Mouse (Mus musculus) megakaryocyte, embryonic 14.5 days (primary cell): Measurements from ENCODE around the gene Cars. TPM values are rescaled to one million over a fixed set of nuclear protein-coding genes. Genes with fewer than 3 reads are reported as not detected.
A peak's percentile ranks its signal among the peaks of the same experiment; 100 is the strongest.
"Not testable (repeated sequence)": the region's sequence is repeated elsewhere in the genome, so short reads cannot be mapped to it uniquely, and the experiment has no call there.

ENCODE experiments used
- H3K27me3 ChIP-seq: replicated peaks from 2 replicates; pipeline ENCODE3; 2012; ENCODE audit warnings: inconsistent platforms
- H3K36me3 ChIP-seq: replicated peaks from 2 replicates; pipeline ENCODE3; 2012; ENCODE audit warnings: low read length, inconsistent platforms, mixed read lengths
- H3K4me1 ChIP-seq: 2 replicates; pipeline ENCODE4 v1.6.1; 2012; ENCODE audit warnings: inconsistent platforms
- H3K4me3 ChIP-seq: replicated peaks from 2 replicates; pipeline ENCODE3; 2012; ENCODE audit warnings: moderate library complexity, mild to moderate bottlenecking, inconsistent platforms
- H3K9me3 ChIP-seq: 2 replicates; pipeline ENCODE4 v1.6.1; 2012; ENCODE audit warnings: inconsistent platforms
- FLI1 ChIP-seq: IDR thresholded peaks from 2 replicates; pipeline ENCODE4 v1.6.1; 2012; ENCODE audit warnings: low read length, inconsistent platforms, mixed read lengths
- GATA1 ChIP-seq: IDR thresholded peaks from 3 replicates; pipeline ENCODE4 v1.6.1; 2012; ENCODE audit warnings: mixed read lengths, low read length, inconsistent platforms, borderline replicate concordance
- polyA plus RNA-seq: library from polyadenylated mRNA; stranded (reverse); fragments of >175 nt; gene quantifications from 2 replicates; pipeline ENCODE4 v1.2.3, GENCODE M21; 2012; ENCODE audit warnings: low replicate concordance; ENCODE audit not compliant: insufficient read depth

Gene Cars
- 4.8 and 43.5 TPM in 2 replicates for polyA plus RNA-seq

DNA sequence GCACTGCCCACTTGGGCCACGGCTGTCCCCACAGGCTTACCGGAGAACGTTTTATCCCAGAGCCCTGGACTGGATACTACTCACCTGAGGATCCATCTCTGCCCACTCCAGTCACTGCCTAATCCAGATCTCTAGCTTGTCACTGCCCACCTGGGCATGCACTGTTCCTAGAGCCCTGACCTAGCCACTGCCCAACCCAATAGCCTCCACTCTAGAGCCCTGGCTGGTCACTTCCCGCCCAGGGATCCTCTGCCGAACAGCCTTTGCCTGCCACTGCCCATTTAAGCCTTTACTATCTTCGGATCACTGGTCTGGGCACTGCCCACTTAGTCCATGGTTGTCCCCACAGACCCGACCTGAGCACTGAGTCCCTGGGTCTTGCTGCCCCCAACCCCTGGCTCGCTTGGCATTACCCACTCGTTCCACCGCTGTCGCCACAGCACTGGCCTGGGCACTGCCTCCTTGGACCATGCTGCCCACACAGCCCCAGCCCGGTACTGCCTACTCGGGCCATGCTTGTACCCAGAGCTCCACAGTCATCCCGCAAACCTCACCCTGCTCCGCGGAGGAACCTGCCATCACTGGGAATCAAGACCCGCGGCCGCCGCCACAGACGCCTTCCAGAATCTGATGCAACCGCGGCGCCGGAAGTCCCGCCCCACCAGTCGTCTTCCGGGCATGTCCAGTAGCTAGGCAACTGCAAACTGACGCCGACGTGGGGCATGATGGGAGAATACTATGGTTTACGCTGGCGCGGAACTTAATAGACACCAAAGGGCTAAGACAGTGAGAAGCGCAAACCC, at the start of gene Cars:
Gene Cars (minus strand): TSS at position 663 of the 803 bp plus-strand sequence.
- no peaks in the 10 kb centered on the region for H3K9me3 ChIP-seq
- peaks cover 6% of the 10 kb centered on the region for H3K27me3 ChIP-seq
- H3K4me1 ChIP-seq = peaks cover 63% of the 10 kb centered on the region
- TF ChIP-seq FLI1 = peak; percentile 48; the same call in 1 of the 2 replicates
- no peak for TF ChIP-seq GATA1
- peak within 1 kb of the TSS; percentile 100 for H3K4me3 ChIP-seq
- peaks cover 37% of the 10 kb centered on the region for H3K36me3 ChIP-seq

- Histone ChIP-seq H3K4me1 (peaks cover 8% of the 10 kb centered on the region), H3K9me3 (peaks cover 25% of the 10 kb centered on the region), H3K27me3 (peaks cover 17% of the 10 kb centered on the region), H3K4me3 (peak within 1 kb of the TSS; percentile 89), H3K36me3 (no peaks in the 10 kb centered on the region)
- TF ChIP-seq FLI1 (no peak), GATA1 (no peak)
Observed at GRCm38 (mm10) chr7:143649034-143649768, 49.3 kb upstream of the Cars start, which contains the start of gene Tnfrsf22. Gene Tnfrsf22 (minus strand): TSS chr7:143649661.

GRCm38 (mm10) chr7:143643949-143644348, 44.1 kb upstream of the Cars start:
- H3K4me3 ChIP-seq, H3K27me3 ChIP-seq, H3K4me1 ChIP-seq, H3K36me3 ChIP-seq, H3K9me3 ChIP-seq: not testable (repeated sequence)

DNA sequence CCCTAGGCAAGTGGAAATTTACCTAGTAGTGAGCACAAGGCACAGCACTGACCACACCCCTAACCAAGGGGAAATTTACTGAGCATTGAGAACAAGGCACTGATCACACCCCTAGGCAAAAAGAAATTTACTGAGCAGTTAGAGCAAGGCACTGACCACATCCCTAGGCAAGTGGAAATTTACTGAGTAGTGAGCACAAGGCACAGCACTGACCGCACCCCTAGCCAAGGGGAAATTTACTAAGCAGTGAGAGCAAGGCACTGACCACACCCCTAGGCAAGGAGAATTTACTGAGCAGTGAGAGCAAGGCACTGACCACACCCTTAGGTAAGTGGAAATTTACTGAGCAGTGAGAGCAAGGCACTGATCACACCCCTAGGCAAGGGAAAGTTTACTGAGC, 36.8 kb upstream of the Cars start:
- Histone ChIP-seq H3K36me3 (no peaks in the 10 kb centered on the region), H3K4me1 (no peaks in the 10 kb centered on the region), H3K9me3 (peaks cover 19% of the 10 kb centered on the region), H3K4me3 (no peak overlapping the region), H3K27me3 (peaks cover 9% of the 10 kb centered on the region)
- TF ChIP-seq FLI1 = no peak
- TF ChIP-seq GATA1 = no peak

GRCm38 (mm10) chr7:143631503-143631902, 31.6 kb upstream of the Cars start:
- Histone ChIP-seq H3K9me3 (peaks cover 16% of the 10 kb centered on the region), H3K27me3 (peaks cover 4% of the 10 kb centered on the region), H3K36me3 (no peaks in the 10 kb centered on the region), H3K4me1 (peaks cover 19% of the 10 kb centered on the region), H3K4me3 (no peak overlapping the region)
- TF ChIP-seq FLI1 = no peak

- no peak overlapping the region for H3K4me3 ChIP-seq
- H3K9me3 ChIP-seq = peaks cover 16% of the 10 kb centered on the region
- H3K36me3 ChIP-seq = no peaks in the 10 kb centered on the region
- peaks cover 29% of the 10 kb centered on the region for H3K4me1 ChIP-seq
- H3K27me3 ChIP-seq = peaks cover 4% of the 10 kb centered on the region
- TF ChIP-seq GATA1 = no peak
- no peak for TF ChIP-seq FLI1
Observed at GRCm38 (mm10) chr7:143629501-143629900, 29.6 kb upstream of the Cars start.

DNA sequence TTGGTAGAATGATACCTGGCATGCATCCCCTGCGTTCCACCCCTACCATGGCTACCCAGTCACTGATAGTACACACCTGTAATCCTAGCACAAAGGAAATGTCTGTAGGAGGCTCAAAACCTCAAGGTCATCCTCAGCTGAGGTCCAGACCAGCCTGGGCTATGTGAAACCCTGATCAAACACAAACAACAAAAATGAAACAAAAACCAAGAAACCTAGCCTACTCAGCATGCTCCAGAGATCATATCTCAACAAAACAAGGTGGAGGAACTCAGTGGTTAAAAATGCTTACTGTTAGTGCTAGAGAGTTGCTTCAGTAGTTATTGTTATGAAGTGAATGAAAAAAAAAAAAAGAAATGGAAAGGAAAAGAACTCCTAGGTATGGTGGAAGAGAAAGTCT, 28.6 kb upstream of the Cars start, which contains the start of gene Tnfrsf26:
Gene Tnfrsf26 (minus strand): TSS at position 183 of the 400 bp plus-strand sequence.
- Histone ChIP-seq H3K36me3 (no peaks in the 10 kb centered on the region), H3K27me3 (peaks cover 4% of the 10 kb centered on the region), H3K4me1 (peaks cover 34% of the 10 kb centered on the region), H3K9me3 (peaks cover 11% of the 10 kb centered on the region), H3K4me3 (peak within 1 kb of the TSS; percentile 85)
- TF ChIP-seq FLI1 = no peak
- TF ChIP-seq GATA1 = no peak

DNA sequence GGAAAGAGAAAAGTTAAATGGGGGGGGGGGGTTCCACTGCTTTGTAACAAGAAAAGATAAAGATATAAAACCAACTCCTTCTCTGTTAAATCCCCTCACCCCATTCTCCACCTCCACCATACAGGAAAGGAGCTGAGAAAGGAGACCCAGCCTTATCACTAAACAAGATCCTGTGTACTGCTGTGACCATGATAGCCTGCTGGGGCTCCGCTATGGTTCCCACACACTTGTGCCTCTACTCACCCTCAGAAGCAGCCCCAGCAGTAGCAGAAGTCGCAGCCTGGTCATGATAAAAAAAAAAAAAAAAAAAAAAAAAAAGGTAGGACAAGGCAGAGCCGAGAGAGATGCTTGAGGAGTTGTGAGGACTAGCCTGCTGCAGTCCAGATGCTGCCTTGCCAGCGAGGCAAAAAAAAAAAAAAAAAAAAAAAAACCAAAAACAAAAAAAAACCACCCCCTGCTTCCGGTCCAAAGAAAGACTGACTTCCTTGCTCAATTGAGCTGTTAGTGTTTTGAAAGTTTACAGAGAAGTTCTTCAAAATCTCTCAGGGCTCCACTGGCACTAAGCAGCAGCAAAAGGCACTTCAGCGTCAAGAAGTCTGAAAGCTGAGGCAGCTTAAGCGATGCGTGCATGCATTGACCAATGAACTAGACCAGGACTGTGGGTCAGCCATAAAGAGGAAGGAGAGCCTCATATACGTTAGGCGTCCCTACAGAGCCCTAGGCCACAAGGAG, 27.8 kb upstream of the Cars start:
- H3K27me3 ChIP-seq = peaks cover 5% of the 10 kb centered on the region
- peaks cover 34% of the 10 kb centered on the region for H3K4me1 ChIP-seq
- peaks cover 7% of the 10 kb centered on the region for H3K9me3 ChIP-seq
- H3K36me3 ChIP-seq = no peaks in the 10 kb centered on the region
- TF ChIP-seq GATA1 (no peak), FLI1 (no peak)
- H3K4me3 ChIP-seq = peak overlapping the region; percentile 85

DNA sequence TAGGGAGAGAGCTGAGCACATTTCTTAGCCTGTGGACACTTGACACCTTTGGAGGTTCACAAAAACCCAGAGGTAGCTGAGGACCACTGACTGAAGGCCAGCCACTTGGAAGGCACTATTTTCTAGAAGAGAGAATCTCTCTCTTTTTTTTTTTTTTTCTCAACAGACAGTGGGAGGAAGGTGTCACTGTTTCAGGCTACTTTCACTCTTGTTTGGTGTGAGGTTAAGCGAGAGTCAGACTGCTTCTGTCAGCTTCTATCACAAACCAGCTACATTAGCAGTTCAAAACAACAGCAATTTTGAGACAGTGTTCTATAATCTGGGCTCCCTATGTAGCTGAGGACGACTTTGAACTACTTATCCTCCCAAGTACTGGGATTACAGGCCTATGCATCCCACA, 26.3 kb upstream of the Cars start:
- Histone ChIP-seq H3K4me1 (peaks cover 34% of the 10 kb centered on the region), H3K27me3 (peaks cover 4% of the 10 kb centered on the region), H3K4me3 (no peak overlapping the region), H3K9me3 (peaks cover 7% of the 10 kb centered on the region), H3K36me3 (no peaks in the 10 kb centered on the region)
- TF ChIP-seq GATA1 (no peak), FLI1 (no peak)
